Mouse (Mus musculus): ENCODE data around the gene Insc. TPM values are rescaled to one million over a fixed set of nuclear protein-coding genes. Genes with fewer than 3 reads are reported as not detected.

Insc gene
- total and polyA plus RNA-seq, 3 experiments, result not detected

DNA sequence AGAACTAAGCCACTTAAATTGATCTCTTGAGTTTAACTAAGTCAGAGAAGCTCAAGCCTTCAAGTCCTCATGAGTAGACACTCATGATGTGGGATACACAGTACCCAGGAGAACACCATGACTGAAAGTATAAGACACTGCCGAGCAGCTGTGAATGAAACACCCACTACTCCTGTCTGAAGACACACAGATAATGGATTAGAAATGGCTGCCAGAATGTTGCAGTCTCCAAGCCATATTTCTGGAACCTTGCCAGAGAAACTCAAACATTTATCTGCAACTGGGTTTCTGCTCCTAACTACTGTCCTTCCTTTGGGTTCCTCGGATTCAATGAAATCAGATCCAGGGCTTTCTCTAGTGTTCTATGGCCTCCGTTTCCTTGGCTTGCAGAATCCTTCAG, 23.0 kb downstream of the Insc start:
- no peak overlapping the region for H3K9ac ChIP-seq (ENCODE audit: control insufficient read depth, low read depth, low read length, poor library complexity, severe bottlenecking)
- H3K27me3 ChIP-seq (ENCODE audit: control insufficient read depth in 1 of 2, insufficient read depth in 2 of 2, low read length in 2 of 2), result no peaks in the 10 kb centered on the region
- H3K27ac ChIP-seq (ENCODE audit: control insufficient read depth, low read depth, low read length), result no peak overlapping the region
- no peak overlapping the region for H3K4me3 ChIP-seq (ENCODE audit: control insufficient read depth in 1 of 2, insufficient read depth in 1 of 2, low read depth in 2 of 2, low read length in 2 of 2)
- DNase-seq (ENCODE audit: low read depth, low spot score), result peak; percentile 5
- no peaks in the 10 kb centered on the region for H3K4me1 ChIP-seq (ENCODE audit: control insufficient read depth in 1 of 2, insufficient read depth in 2 of 2, low read length in 2 of 2)
- H3K79me2 ChIP-seq (ENCODE audit: control insufficient read depth, insufficient read depth, low read length, poor library complexity), result no peaks in the 10 kb centered on the region
- H3K9me3 ChIP-seq (replicated peaks; ENCODE audit: insufficient read depth, low read length), result no peaks in the 10 kb centered on the region
- no peaks in the 10 kb centered on the region for H3K36me3 ChIP-seq (ENCODE audit: control insufficient read depth in 1 of 2, insufficient read depth in 2 of 2, low read length in 2 of 2)
- TF ChIP-seq E2F4 (IDR thresholded peaks at IDR 0.05; ENCODE audit: borderline replicate concordance, low read depth, low read length), result no peak
- TF ChIP-seq POLR2A (IDR thresholded peaks at IDR 0.05; ENCODE audit: control insufficient read depth in 1 of 2, insufficient read depth in 1 of 2, low read depth in 1 of 2, low read length in 2 of 2, poor library complexity in 1 of 2), result no peak
- no peak for TF ChIP-seq MEF2A (IDR thresholded peaks at IDR 0.05; ENCODE audit: extremely low read depth, insufficient replicate concordance, low read depth, low read length, poor library complexity, severe bottlenecking)
- no peak for TF ChIP-seq ZC3H11A (IDR thresholded peaks at IDR 0.05; ENCODE audit: low read depth, low read length)
- no peak for TF ChIP-seq SMC3 (IDR thresholded peaks at IDR 0.05; ENCODE audit: low read depth, low read length)
- no peak for TF ChIP-seq POLR2AphosphoS5 (IDR thresholded peaks at IDR 0.05; ENCODE audit: borderline replicate concordance, low read depth, low read length)
- no peak for TF ChIP-seq ETS1 (IDR thresholded peaks at IDR 0.05; ENCODE audit: low read depth, low read length)
- no peak for TF ChIP-seq KAT2A (conservative IDR thresholded peaks at IDR 0.05; ENCODE audit: low read depth, low read length)
- no peak for TF ChIP-seq ZMIZ1 (IDR thresholded peaks at IDR 0.05; ENCODE audit: low read depth, low read length)
- no peak for TF ChIP-seq CHD1 (IDR thresholded peaks at IDR 0.05; ENCODE audit: low read depth, low read length)
- TF ChIP-seq MXI1 (IDR thresholded peaks at IDR 0.05; ENCODE audit: low read depth, low read length), result no peak
- TF ChIP-seq BHLHE40 (IDR thresholded peaks at IDR 0.05; ENCODE audit: borderline replicate concordance, low read depth, low read length), result no peak
- TF ChIP-seq MAX (IDR thresholded peaks at IDR 0.05; ENCODE audit: low read length), result no peak
- TF ChIP-seq JUND (IDR thresholded peaks at IDR 0.05; ENCODE audit: low read depth, low read length), result no peak
- no peak for TF ChIP-seq GABPA (IDR thresholded peaks at IDR 0.05; ENCODE audit: low read depth, low read length)
- no peak for TF ChIP-seq TBP (IDR thresholded peaks at IDR 0.05; ENCODE audit: low read depth, low read length)
- TF ChIP-seq RAD21 (IDR thresholded peaks at IDR 0.05; ENCODE audit: low read depth, low read length), result no peak
- TF ChIP-seq UBTF (IDR thresholded peaks at IDR 0.05; ENCODE audit: borderline replicate concordance, insufficient read depth, low read depth, low read length), result no peak

- H3K27me3 ChIP-seq (ENCODE audit: control insufficient read depth in 1 of 2, insufficient read depth in 2 of 2, low read length in 2 of 2), result no peaks in the 10 kb centered on the region
- no peak overlapping the region for H3K4me3 ChIP-seq (ENCODE audit: control insufficient read depth in 1 of 2, insufficient read depth in 1 of 2, low read depth in 2 of 2, low read length in 2 of 2)
- DNase-seq (ENCODE audit: low read depth, low spot score), result no peak
- H3K27ac ChIP-seq (ENCODE audit: control insufficient read depth, low read depth, low read length), result no peak overlapping the region
- H3K4me1 ChIP-seq (ENCODE audit: control insufficient read depth in 1 of 2, insufficient read depth in 2 of 2, low read length in 2 of 2), result no peaks in the 10 kb centered on the region
- no peaks in the 10 kb centered on the region for H3K36me3 ChIP-seq (ENCODE audit: control insufficient read depth in 1 of 2, insufficient read depth in 2 of 2, low read length in 2 of 2)
- H3K79me2 ChIP-seq (ENCODE audit: control insufficient read depth, insufficient read depth, low read length, poor library complexity), result no peaks in the 10 kb centered on the region
- H3K9me3 ChIP-seq (replicated peaks; ENCODE audit: insufficient read depth, low read length), result no peaks in the 10 kb centered on the region
- no peak overlapping the region for H3K9ac ChIP-seq (ENCODE audit: control insufficient read depth, low read depth, low read length, poor library complexity, severe bottlenecking)
- TF ChIP-seq ZMIZ1 (IDR thresholded peaks at IDR 0.05; ENCODE audit: low read depth, low read length), result no peak
- no peak for TF ChIP-seq MAFK (IDR thresholded peaks at IDR 0.05; ENCODE audit: borderline replicate concordance, low read depth, low read length)
- TF ChIP-seq RAD21 (IDR thresholded peaks at IDR 0.05; ENCODE audit: low read depth, low read length), result no peak
- TF ChIP-seq TAL1 (IDR thresholded peaks at IDR 0.05; ENCODE audit: low read length), result no peak
- TF ChIP-seq POLR2A (IDR thresholded peaks at IDR 0.05; ENCODE audit: control insufficient read depth in 1 of 2, insufficient read depth in 1 of 2, low read depth in 1 of 2, low read length in 2 of 2, poor library complexity in 1 of 2), result no peak
- no peak for TF ChIP-seq KAT2A (conservative IDR thresholded peaks at IDR 0.05; ENCODE audit: low read depth, low read length)
Observed at GRCm38 (mm10) chr7:114768516-114768915, 25.0 kb downstream of the Insc start.
